Mouse (Mus musculus) left cerebral cortex, postnatal 36 days (tissue): ENCODE results near the gene Pheta2. TPM values are rescaled to one million over a fixed set of nuclear protein-coding genes. Genes with fewer than 3 reads are reported as not detected.

ENCODE experiments used
- DNase-seq, 2 experiments: peaks; one replicate each; pipeline ENCODE4 v3.0.0; 2021 to 2022; ENCODE audit warnings: low spot score in 2 of 2, mixed read lengths in 1 of 2
- intact Hi-C: fragments of 180-260 bp; cut with DNase I; formaldehyde crosslinking; loops from one replicate; pipeline ENCODE4 v1.15.1; 2025
- total RNA-seq, 2 experiments: library from RNA; stranded (reverse); gene quantifications; 2 replicates each; pipeline ENCODE4 v1.2.3; 2021

The Pheta2 gene
- 1 to 10 TPM in 1 of 2 experiments, under 1 TPM in 1; 0.57 to 1.4 TPM for total RNA-seq

DNA sequence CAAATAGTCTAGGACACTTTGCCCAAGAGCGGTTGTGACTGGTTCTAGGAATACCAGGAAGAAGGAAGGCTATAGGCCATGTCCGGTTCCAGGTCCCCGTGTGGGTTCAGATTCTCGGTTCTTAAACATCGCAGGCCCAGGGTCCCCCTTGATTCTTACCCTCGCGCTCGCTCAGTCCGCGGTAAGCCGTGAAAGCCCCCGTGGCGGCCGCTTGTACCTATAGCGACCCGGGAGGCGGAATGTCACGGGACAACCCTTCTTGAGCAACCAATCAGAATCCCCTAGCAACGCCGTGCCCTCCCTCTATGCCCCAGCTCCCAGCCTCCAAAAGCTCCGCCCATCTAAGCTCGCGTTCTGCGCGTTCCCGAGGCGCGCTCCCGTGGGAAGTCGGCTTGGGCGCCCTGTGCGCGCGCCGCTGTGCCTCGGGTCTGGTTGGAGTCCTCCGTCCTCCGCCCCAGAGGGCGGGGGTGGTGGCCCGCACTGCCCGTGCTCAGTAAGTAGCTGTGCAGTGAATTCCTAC, at the start of gene Pheta2, which contains the start of the genes Naga and Smdt1:
Pheta2 (plus strand) TSS at position 350 of the 520 bp plus-strand sequence.
Naga (minus strand) TSS at position 333 of the 520 bp plus-strand sequence.
Smdt1 (plus strand) TSS at position 367 of the 520 bp plus-strand sequence.
- intact Hi-C loops: no loop called here
- DNase-seq: peak; percentile 92 to 93

DNA sequence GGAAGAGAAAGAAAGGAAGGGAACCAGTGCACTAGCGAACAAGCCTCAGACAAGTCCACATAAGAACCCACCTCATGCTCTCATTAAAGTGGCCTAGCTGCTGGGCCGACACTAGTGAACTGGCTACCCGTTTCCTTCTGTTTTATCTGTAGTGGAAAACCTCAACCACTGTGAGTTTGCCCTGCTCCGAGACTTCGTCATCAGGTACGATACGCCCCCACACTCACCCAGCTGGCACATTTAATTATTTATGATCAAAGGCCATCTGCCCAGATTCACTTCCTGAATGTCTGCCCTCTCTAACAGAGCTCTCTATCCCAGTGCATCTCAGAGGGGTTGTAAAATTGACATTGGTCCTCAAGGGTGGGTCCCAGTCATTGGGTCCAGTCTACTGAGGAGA, 48.5 kb upstream of the Pheta2 start:
- no peak for DNase-seq
- intact Hi-C loops: no loop called here

DNA sequence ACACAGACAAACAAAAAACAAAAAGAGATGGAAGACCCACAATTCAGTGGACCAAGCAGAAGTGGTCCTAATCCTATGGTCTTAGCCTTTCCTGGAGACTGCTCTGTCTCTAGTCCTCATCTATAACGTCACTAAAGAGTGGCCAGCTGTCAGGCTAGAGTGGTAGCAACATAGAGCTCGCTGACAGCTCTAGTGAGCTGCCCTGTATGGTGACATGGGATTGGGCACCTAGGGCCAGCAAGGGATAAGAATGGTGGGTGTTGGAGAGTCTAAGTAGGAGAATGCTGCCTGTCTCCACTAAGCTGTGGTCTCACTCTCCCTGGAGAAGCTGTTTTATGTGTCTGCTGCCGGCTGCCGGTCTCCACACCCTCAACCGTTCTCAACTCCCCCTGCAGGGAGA, 45.9 kb upstream of the Pheta2 start:
- intact Hi-C loops: no loop called here
- DNase-seq: no peak

DNA sequence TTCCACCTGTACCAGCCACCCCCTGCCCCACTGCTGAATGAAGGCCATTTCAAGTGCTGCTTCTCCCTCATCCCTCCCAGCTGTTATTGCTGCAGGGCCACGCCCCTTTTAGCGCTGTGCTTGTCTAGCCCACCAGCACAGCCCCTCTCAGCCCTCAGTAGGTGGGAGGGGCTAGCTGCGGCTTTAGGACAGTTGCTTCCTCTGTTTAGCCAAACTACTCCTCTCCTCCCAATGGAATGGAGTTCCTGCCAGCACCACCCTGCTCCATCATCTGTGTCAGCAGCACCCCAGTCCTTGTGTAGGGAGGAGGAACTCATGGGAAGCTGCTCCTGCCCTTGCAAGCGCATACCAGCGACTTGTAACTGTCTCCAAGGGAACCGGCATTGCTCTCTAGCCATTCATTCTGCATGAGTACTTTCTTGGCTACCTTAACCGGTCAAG, 45.5 kb upstream of the Pheta2 start:
- intact Hi-C loops: no loop called here
- no peak for DNase-seq

DNA sequence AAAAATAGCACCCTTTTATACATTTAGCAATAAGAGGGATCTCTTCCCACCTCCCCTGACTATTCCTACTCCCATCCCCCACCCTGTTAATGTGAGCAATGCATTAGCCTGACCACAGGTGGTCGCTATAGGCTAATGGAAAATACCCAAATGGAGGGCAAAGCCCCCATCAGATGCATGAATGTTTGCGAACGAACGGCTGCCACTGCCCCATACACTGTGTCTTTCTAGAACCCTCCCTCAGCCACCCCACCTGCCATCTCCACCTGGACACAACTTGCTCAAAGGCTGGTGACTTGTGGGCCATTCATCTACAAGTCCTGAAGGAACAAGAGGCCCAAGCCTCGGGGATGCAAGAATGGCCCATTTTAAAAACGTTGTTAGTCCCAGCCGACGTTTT, 44.7 kb upstream of the Pheta2 start:
- DNase-seq: no peak
- intact Hi-C loops: no loop called here

DNA sequence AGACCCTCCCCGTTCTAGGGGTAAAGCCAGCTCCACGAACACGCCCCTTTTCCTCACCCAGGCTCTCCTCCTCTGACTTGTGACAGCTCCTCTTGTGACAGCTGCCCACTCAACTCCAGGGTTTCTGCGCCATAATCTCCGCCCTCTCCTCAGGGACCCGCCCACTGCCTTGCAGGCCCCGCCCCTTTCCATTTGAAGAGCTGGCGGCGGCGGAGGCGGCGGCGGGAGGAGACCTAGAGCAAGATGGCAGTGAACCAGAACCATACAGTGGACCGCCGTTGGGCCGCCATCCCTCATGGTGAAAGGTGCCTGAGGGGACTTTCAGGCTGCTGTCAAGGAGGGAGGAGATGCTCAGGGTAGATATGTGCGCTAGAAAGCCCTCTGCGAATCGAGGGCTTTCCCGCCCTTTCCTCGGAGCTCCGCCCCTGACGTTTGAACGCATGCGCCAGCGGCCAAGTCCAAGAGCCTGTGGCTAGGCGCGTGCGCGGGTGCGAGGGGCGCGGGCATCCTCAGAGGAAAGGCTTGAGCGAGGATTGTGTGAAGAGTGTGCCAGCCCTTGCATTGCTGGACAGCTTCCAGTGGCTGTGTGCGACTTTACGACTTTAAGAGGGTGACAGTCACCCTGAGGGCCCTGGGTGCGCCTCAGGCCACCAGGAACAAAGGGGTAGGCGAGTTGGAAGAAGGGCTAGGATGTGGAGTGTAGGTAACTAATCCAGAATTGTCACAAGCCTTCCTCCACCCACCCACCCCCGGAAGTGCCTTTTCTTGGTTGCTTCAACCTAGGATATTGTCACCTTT, 39.8 kb upstream of the Pheta2 start, which contains the start of gene Wbp2nl:
Wbp2nl (plus strand) TSS at position 191 of the 798 bp plus-strand sequence.
- intact Hi-C loops: no loop called here
- no peak for DNase-seq

DNA sequence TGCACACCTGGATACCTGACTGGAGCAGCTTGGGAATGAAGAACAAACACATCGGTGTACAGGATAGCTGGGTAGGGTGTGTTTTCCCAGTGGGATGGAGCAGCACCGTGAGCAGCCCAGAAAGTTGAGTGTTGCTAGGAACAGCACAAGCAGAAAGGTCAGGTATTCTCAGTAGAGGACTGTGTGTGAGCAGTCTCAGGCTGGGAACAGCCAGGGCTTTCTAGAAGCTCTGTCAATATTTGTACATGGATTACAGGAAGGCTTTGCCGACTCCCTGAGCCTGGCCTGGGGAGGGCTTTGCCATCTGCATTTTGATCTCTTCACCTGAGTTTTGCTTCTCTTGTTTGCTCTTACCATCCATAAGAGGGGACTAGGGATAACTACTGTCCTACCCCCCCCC, 31.6 kb upstream of the Pheta2 start:
- DNase-seq: no peak
- intact Hi-C loops: no loop called here

DNA sequence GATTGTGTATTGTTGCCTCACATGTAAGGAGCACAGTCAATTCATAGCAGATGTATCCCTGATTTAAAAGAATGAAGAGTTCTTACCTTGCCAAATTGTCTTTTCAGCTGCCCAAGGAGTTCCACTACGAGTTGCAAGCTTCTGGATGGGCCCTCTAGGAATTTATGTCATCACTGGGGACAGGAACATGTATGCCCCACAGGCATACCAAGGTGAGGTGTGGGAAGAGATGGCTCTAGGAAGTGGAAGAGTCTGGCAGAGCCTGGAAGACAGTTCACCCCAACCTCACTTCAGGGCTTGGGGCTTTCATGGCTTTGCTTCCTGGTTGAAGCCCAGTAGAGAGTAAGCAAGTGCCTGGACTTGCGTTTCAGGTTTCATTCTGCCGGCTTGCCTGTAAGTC, 30.3 kb upstream of the Pheta2 start:
- no peak for DNase-seq
- intact Hi-C loops: no loop called here

DNA sequence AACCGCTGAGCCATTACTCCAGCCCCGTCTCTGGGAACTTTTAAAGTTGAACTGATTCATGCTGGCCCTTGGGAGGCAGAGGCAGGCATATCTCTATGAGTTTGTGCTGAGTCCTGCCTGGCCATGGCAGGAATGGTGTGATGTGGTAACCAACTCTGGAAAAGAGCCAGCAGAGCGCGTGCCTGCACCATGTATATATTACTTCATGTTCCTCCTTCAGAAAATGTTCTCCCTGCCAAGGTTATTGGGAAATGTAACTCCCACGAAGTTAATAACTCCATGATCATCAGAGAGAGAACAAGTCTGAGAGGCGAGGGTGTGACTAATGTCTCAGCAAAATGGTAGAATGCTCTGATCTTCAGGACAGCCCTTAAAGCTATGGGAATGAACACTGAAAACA, 20.9 kb upstream of the Pheta2 start:
- no peak for DNase-seq
- intact Hi-C loops: no loop called here

DNA sequence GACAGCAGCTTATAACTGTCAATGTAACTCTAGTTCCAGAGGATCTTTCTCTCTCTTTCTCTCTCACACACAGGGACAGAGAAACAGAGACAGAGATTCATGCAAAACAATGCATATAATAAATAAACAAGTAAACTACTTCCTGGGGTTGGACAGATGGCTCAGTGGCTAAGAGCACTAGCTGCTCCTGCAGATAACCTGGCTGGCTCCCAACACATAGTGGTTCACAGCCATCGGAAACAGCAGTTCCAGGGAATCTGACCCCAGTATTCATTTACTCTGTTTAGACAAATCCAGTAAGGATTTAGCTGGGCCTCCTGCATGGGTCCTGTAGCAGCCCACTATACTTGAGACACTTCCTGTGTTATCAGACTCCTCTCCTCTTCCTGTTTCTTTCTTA, 19.1 kb upstream of the Pheta2 start:
- intact Hi-C loops: no loop called here
- DNase-seq: no peak

DNA sequence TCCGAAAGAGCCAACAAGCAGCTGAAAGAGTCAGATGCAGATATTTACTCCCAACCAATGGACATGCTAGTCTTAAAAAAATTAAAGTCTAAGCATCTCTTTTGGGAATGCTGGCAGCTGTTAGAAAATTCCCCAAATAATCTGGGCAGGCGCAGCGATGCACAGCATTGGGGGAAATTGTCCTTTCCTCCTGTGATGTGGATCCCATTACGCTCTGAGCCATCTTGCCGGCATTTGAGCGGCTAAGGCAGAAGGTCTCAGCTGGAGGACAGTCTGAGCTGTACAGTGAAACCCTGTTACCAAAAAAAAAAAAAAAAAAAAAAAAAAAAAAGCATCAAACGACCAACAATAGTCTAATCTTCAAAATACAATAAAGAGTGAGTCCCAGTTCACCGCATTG, 16.5 kb upstream of the Pheta2 start:
- intact Hi-C loops: no loop called here
- DNase-seq: no peak

DNA sequence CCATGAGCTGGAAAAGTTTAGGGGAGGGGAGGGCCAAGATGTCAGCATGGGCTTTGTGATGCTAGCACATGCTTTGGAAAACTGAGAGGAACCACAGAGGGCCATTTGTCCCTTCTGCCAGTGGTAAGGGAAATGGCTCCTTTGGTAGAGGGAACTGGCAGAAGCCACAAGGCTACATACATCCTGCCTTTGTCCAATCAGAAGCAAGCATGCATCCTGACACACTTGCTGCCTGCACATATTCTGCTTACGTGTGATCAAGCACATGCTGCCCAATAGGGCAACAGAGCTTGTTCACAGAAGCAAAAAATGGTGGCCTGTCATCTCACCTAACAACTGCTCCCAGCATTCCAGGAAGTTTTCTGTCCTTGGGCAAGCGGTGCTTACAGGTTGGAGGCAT, 13.4 kb upstream of the Pheta2 start:
- intact Hi-C loops: no loop called here
- no peak for DNase-seq

DNA sequence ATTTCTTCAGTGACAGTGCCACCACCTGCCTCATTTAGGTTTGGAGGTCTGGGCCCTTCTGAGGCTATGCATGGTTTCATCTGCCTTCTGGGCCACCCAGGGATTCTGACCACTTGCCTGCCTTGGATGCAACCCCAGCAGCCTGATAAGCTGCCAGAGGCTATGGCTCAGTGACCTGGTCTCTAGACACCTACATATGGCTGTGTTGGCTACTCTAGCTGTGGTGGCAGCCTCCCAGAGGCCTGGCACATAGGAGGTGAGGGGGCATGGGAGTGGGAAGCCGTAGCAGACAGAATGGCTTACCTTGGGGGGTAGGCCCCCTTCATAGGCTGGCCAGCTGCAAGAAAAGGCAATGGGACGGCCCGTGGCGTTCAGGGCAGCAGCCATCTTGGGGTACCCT, 3.5 kb upstream of the Pheta2 start:
- no peak for DNase-seq
- intact Hi-C loops: no loop called here

DNA sequence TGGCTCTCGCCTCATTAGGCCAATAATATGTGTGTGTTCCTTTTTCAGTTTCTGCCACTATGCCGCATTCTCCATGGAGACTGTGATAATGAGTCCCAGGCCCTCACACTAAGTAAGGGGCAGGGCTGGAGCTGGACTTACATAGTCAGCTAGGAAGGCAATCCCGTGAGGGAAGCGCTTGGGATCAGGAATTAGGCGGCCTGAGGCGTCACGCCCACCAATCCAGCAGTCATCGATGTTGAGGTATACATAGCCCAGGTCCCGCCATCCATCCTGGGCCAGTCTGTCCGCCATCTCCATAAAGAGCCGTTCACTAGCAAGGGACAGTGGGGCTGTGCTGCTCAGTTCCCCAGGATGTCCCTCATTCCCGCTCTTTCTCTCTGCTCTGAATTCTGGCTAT, 2.1 kb upstream of the Pheta2 start:
- intact Hi-C loops: no loop called here
- DNase-seq: no peak

DNA sequence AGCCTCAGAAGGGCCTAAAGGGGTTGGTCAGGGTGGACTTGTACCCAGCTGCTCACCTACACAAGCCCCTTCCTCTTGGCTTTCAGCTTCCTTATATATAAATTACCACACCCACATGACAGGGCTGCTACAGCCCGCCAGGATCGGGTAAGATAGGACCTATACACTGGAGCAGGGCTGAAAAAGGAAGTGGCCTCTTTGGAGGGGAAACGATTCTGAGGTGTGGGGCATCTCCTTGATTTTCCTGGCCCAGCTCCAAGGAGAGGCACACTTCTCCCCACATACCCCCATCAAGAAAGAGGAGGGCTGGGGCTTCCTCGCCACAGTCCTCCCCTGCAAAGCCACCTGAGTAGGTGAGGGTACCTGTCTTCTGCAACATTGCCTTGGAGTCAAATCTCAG, 867 bp upstream of the Pheta2 start:
- DNase-seq: no peak
- intact Hi-C loops: no loop called here

DNA sequence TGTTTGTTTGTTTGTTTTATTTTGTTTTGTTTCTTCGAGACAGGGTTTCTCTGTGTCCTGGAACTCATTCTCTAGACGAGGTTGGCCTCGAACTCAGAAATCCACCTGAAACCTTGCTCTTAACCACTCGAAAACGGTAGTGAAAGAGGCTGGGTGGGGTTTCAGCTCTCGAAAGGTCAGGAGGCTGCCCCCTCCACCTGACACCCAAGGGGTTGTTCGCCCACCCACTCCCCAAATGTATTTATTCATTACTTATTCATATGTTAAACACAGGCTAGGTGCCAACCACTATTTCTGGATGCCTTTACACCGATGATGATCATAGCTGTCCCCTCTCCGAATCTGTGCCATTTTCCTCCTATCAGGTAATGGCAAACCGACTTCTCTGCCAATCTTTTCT, 408 bp downstream of the Pheta2 start:
- DNase-seq: no peak
- intact Hi-C loops: no loop called here

DNA sequence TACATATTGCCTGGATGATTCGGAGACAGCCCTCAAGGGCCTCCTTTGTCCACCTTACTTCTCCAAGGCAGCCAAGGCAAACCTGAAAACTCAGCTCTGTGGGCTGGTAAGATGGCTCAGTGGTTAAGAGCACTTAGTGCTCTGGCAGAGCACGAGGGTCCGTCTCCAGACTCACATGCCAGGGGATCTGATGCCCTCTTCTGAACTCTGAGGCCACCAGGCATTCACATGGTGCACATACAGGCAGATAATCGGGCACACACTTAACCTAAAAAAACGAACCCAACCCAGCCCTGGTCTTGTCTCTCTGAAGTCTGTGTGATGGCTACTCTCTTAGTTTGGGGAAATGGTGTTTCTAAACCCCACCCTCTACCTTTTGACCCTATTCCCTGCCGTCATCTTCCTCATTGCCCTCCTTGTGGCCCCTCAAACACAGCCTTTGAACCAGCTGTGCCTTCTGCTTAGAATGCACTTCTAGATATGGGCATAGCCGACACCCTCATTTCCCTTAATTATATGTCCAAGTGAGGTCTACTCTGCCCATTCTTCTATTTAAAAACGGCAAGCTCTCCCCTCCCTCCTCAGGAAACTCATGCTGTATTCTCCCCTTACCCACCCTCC, 1.0 kb downstream of the Pheta2 start:
- intact Hi-C loops: no loop called here
- no peak for DNase-seq

DNA sequence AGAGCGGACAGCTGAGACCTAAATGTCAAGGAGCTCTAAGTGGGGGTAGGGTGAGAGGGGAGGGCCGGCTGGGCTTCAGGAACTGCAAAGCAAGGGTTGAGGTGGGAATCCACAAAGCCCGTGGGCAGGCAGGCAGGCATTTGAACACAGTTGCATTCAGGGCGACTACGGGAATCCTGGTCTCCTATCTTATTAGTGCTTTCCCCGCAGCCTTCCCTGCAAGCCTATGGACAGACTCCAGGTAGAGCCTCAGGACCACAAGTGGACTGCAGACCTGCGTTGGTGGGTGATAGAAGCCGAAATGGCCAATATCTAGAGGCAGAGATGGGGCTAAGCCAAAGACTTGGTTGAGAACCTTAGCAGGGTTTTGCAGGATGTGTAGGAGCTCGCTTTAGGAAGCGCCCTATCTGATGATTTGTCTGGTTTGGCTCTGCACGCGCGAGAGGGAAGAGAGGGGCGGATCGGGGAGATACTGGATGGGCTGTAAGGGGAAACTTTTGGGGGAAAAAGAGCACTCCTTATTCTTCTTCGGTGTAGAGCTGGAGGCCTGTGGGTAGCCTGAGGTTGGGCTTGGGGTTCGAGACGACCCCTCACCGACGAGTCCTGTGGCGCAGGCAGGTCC, 1.8 kb downstream of the Pheta2 start:
- intact Hi-C loops: no loop called here
- DNase-seq: no peak

DNA sequence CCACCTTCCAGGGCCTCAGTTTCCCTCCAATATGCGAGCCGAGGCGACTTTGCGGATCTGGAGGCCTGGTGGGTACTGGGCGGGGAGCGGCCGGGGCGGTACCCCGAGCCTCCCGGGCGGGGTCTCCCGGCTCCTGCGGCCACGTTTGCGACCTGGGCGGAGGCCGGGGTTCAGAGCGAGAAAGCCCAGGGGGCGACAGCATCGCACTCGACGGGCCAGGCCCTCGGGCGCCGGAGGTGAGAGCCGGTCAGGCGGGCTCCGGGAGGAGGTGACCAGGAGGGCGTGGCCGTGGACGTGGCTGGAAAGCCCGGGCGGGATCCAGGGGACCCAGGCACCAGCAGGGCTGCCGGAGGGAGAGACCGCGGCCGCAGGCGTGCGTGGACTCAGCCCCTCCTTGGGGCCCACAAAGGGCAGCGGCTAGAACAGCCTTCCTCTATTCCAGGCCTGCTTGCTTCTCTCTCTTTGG, 2.3 kb downstream of the Pheta2 start:
- intact Hi-C loops: no loop called here
- DNase-seq: no peak
